In the genomic region with DNA sequence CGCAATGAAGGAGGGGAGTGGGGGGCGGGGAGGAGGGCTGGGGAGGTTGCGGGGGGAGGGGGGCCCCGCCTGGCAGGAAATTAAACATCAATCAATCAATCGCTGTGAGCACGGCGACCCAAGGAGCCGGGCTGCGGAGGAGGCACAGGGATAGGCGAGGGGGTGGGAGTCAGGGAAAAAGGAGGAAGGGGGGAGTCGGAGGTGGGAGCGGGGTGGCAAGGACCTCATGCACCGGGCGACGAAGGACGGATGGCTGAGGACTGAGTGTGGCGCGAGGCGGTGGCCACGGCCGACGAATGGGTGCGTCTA, we compare ENCODE assay signal across 8 mouse cellular contexts. TPM values are rescaled to one million over a fixed set of nuclear protein-coding genes. Genes with fewer than 3 reads are reported as not detected.
A peak's percentile ranks its signal among the peaks of the same experiment; 100 is the strongest.
DNase-seq lines count a peak whose midpoint lies in the region; ATAC-seq and TF ChIP-seq lines count a peak whose summit lies in the region.

No protein-coding gene starts in this region.

- ATAC-seq in forebrain, embryonic 14.5 days = no peak
- no peak for ATAC-seq in liver, embryonic 13.5 days (ENCODE audit: low read depth)
- no peak for ATAC-seq in monocyte, adult 5-6 weeks (replicated peaks; ENCODE audit: insufficient number of reproducible peaks, low FRiP score, low TSS enrichment, poor library complexity, severe bottlenecking)

- WGBS in forebrain, embryonic 14.5 days = 1% methylated on average over 19 of the region's 23 CpGs
- 2% methylated on average over 23 of the region's 23 CpGs for WGBS in liver, embryonic 13.5 days (ENCODE audit: insufficient replicate concordance)

- H3K27me3 ChIP-seq in C2C12 (ENCODE audit: control insufficient read depth, insufficient read depth, insufficient read length) = no peaks in the 10 kb centered on the region
- peaks cover 29% of the 10 kb centered on the region for H3K27me3 ChIP-seq in forebrain, embryonic 14.5 days (replicated peaks; ENCODE audit: control insufficient read depth, insufficient read depth, low read length)
- H3K27me3 ChIP-seq in liver, embryonic 13.5 days = peaks cover 87% of the 10 kb centered on the region

- peaks cover 47% of the 10 kb centered on the region for H3K79me2 ChIP-seq in C2C12 (ENCODE audit: control insufficient read depth, insufficient read depth)

- DNase-seq in heart, adult 11 months = peak; percentile 95
- no peak for DNase-seq in heart, adult 18-20 months
- no peak for DNase-seq in forebrain, embryonic 14.5 days (ENCODE audit: low spot score)
- no peak for DNase-seq in liver, embryonic 13.5 days
- no peak for DNase-seq in adrenal gland, adult 8-10 months
- no peak for DNase-seq in frontal cortex, adult 2 months (ENCODE audit: extremely low spot score in 1 of 2, low spot score in 1 of 2)

- no peak for TF ChIP-seq CTCF in C2C12 (IDR thresholded peaks at IDR 0.05; ENCODE audit: control insufficient read depth, insufficient read depth, insufficient read length)

- peak overlapping the region; percentile 84 for H3ac ChIP-seq in C2C12 (ENCODE audit: control insufficient read depth, insufficient read length, low read depth)

- peak overlapping the region; percentile 94 for H3K27ac ChIP-seq in forebrain, embryonic 14.5 days (ENCODE audit: low read depth, low read length)
- no peak overlapping the region for H3K27ac ChIP-seq in liver, embryonic 13.5 days

- peak overlapping the region; percentile 61 for H3K4me3 ChIP-seq in C2C12 (ENCODE audit: insufficient read depth, poor library complexity, severe bottlenecking)
- H3K4me3 ChIP-seq in forebrain, embryonic 14.5 days (ENCODE audit: low read depth, low read length) = peak overlapping the region; percentile 81
- peak overlapping the region; percentile 62 for H3K4me3 ChIP-seq in liver, embryonic 13.5 days (replicated peaks)

- no peaks in the 10 kb centered on the region for H3K9me3 ChIP-seq in forebrain, embryonic 14.5 days (replicated peaks; ENCODE audit: control insufficient read depth, low read length)
- no peaks in the 10 kb centered on the region for H3K9me3 ChIP-seq in liver, embryonic 13.5 days (replicated peaks)

- peaks cover 14% of the 10 kb centered on the region for H3K4me1 ChIP-seq in forebrain, embryonic 14.5 days (ENCODE audit: control insufficient read depth, insufficient read depth, low read length)
- peaks cover 9% of the 10 kb centered on the region; the same call in 1 of the 2 replicates for H3K4me1 ChIP-seq in liver, embryonic 13.5 days (replicated peaks)

- H3K4me2 ChIP-seq in forebrain, embryonic 14.5 days (ENCODE audit: low read length) = peak overlapping the region; percentile 69
- peak overlapping the region; percentile 76 for H3K4me2 ChIP-seq in liver, embryonic 13.5 days

- peaks cover 31% of the 10 kb centered on the region for H3K79me3 ChIP-seq in C2C12 (ENCODE audit: low read depth)

- peak overlapping the region; percentile 84 for H3K9ac ChIP-seq in forebrain, embryonic 14.5 days (ENCODE audit: low read length)
- H3K9ac ChIP-seq in liver, embryonic 13.5 days = no peak overlapping the region

- peaks cover 23% of the 10 kb centered on the region for H3K36me3 ChIP-seq in C2C12 (ENCODE audit: control insufficient read depth, insufficient read depth)
- no peaks in the 10 kb centered on the region for H3K36me3 ChIP-seq in forebrain, embryonic 14.5 days (ENCODE audit: control insufficient read depth, insufficient read depth, low read length)
- H3K36me3 ChIP-seq in liver, embryonic 13.5 days = no peaks in the 10 kb centered on the region

TF ChIP-seq in C2C12, 6 proteins besides CTCF, POLR2A, EP300 and RAD21:
- TF ChIP-seq FOSL1 (IDR thresholded peaks at IDR 0.05; ENCODE audit: insufficient read depth, low read length, poor library complexity, severe bottlenecking) = no peak
- TF ChIP-seq MAX (IDR thresholded peaks at IDR 0.05) = no peak

RNA-seq across cellular contexts. Expression of a gene that starts 6.6 kb away (rescaled TPM):
- under 1 TPM; 0.21 to 0.22 TPM for total RNA-seq in heart, adult 18-20 months (2021)
- 2.7 TPM for polyA plus RNA-seq in C2C12 (2012; fragmentation: generic; extraction: Trizol)
- polyA plus RNA-seq in forebrain, embryonic 14.5 days (2014; fragmentation: Nextera tagmentation; extraction: Ambion mirVana) = 20.1 and 40.6 TPM in 2 replicates
- 0.03 and 0.05 TPM in 2 replicates for polyA plus RNA-seq in liver, embryonic 13.5 days (2015; fragmentation: Nextera tagmentation; extraction: Ambion mirVana)
- 1 to 10 TPM; 1.9 to 3.2 (median 2.4) TPM for total RNA-seq in adrenal gland, adult 8-10 months (2022)
- 14.6 and 16.3 TPM in 2 replicates for polyA plus RNA-seq in frontal cortex, adult 2 months (2012; rRNA removed)
- 0.38 to 1.1 TPM (median 0.64 TPM) in 3 replicates for total RNA-seq in monocyte, adult 5-6 weeks (2017)
